Mouse (Mus musculus) megakaryocyte, embryonic 14.5 days (primary cell): Measurements from ENCODE around the gene Ccdc151. TPM values are rescaled to one million over a fixed set of nuclear protein-coding genes. Genes with fewer than 3 reads are reported as not detected.

Experiments
- H3K27me3 ChIP-seq: replicated peaks from 2 replicates; pipeline ENCODE3; 2012; ENCODE audit warnings: inconsistent platforms
- H3K36me3 ChIP-seq: replicated peaks from 2 replicates; pipeline ENCODE3; 2012; ENCODE audit warnings: low read length, inconsistent platforms, mixed read lengths
- H3K4me1 ChIP-seq: 2 replicates; pipeline ENCODE4 v1.6.1; 2012; ENCODE audit warnings: inconsistent platforms
- H3K4me3 ChIP-seq: replicated peaks from 2 replicates; pipeline ENCODE3; 2012; ENCODE audit warnings: moderate library complexity, mild to moderate bottlenecking, inconsistent platforms
- H3K9me3 ChIP-seq: 2 replicates; pipeline ENCODE4 v1.6.1; 2012; ENCODE audit warnings: inconsistent platforms
- FLI1 ChIP-seq: IDR thresholded peaks from 2 replicates; pipeline ENCODE4 v1.6.1; 2012; ENCODE audit warnings: low read length, inconsistent platforms, mixed read lengths
- GATA1 ChIP-seq: IDR thresholded peaks from 3 replicates; pipeline ENCODE4 v1.6.1; 2012; ENCODE audit warnings: mixed read lengths, low read length, inconsistent platforms, borderline replicate concordance
- polyA plus RNA-seq: library from polyadenylated mRNA; stranded (reverse); fragments of >175 nt; gene quantifications from 2 replicates; pipeline ENCODE4 v1.2.3, GENCODE M21; 2012; ENCODE audit warnings: low replicate concordance; ENCODE audit not compliant: insufficient read depth

The Ccdc151 gene
- polyA plus RNA-seq, 1 experiment, result 0.18 TPM

DNA sequence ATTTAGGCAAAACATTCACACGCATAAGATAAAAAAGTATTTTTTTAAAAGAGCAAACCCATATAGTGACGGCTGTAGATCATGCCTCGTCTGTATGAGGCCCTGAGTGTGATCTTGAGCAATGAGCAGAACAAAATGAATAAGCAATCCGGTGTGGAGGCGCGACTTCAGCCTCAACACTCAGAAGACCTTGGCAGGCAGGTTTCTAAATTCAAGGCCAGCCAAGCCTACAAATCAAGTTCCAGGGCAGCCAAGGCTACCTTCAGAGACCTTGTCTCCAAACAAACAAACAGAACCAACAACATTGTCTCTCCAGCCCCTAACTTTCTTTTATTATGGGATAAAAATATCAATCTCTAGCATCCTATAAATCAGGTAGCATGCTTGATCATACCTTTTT lies 2.1 kb downstream of the Ccdc151 start:
- TF ChIP-seq GATA1, result no peak
- TF ChIP-seq FLI1, result no peak
- Histone ChIP-seq H3K9me3 (peaks cover 10% of the 10 kb centered on the region), H3K27me3 (peaks cover 28% of the 10 kb centered on the region), H3K4me1 (peaks cover 30% of the 10 kb centered on the region), H3K4me3 (no peak overlapping the region), H3K36me3 (peaks cover 18% of the 10 kb centered on the region)

GRCm38 (mm10) chr9:21996178-21996867 lies 6.1 kb downstream of the Ccdc151 start:
- Histone ChIP-seq H3K4me3 (no peak overlapping the region), H3K9me3 (peaks cover 27% of the 10 kb centered on the region)
- TF ChIP-seq FLI1 (no peak), GATA1 (no peak)

DNA sequence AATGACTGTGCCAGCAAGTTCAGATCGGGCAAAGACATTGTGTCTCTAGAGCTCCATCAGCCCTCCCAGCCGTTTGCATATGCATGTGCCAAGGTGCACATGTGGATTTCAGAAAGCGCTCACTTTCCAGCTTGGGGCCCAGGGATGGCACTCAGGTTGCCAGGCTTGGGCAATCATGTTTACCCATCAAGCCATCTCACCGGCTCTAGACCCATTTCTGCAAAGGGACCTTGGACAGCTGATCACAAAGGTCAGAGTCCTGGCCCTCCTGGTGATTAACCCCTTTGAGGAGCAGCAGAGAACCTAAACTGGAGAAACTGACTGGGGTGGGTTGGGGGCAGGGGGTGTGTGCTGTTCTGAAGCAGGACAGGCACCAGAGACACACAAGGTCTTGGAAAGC lies 10.2 kb downstream of the Ccdc151 start:
- Histone ChIP-seq H3K9me3 (peaks cover 30% of the 10 kb centered on the region), H3K4me1 (peaks cover 28% of the 10 kb centered on the region), H3K36me3 (no peaks in the 10 kb centered on the region), H3K27me3 (peaks cover 85% of the 10 kb centered on the region), H3K4me3 (no peak overlapping the region)
- no peak for TF ChIP-seq GATA1
- TF ChIP-seq FLI1, result no peak

More at GRCm38 (mm10) chr9:21996178-21996867, 6.1 kb downstream of the Ccdc151 start:
- Histone ChIP-seq H3K27me3 (peaks cover 66% of the 10 kb centered on the region), H3K4me1 (0 out of 2 replicates have a peak, but pooled peaks cover 3% of the 10 kb centered on the region), H3K36me3 (no peaks in the 10 kb centered on the region)

- H3K4me1 ChIP-seq, result peaks cover 28% of the 10 kb centered on the region
- H3K27me3 ChIP-seq, result peaks cover 90% of the 10 kb centered on the region
Measured at GRCm38 (mm10) chr9:21989230-21990110, 13.0 kb downstream of the Ccdc151 start, which contains the start of gene Rgl3. Rgl3 (minus strand) TSS chr9:21989446.

DNA sequence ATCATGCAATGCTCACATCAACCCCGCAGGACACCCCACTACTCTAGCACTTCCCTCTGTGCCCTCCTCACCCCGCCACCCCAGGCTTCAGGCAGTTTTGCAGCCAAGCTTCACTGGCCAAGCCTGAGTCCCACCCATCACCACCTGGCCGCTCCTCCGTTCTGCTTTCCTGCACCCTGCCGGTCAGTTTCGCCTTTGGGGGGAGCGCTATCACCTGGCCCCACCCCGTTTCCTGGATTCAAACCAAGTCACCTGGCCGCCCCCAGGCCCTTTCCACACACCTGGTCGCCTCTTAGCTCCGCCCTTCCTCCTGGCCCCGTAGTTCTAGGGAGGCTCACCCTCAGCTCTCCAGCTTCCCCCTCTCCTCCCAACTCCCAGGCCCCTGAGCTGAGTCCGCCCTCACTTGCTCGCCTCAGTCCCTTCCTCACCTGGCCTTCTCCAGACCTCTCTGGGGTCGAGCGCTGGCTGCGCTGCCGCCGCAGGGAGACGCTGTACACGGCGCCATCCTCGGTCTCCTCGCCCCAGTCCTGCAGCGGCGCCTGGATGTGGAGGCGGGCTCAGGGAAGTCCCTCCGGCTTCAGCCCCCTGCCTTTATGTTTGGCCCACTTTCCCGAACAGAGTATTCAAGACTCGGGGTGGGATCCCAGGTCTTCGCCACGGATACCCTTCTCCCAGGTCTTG lies 13.9 kb downstream of the Ccdc151 start:
- Histone ChIP-seq H3K27me3 (peaks cover 85% of the 10 kb centered on the region), H3K9me3 (peaks cover 6% of the 10 kb centered on the region), H3K4me3 (peak overlapping the region; percentile 88), H3K36me3 (no peaks in the 10 kb centered on the region), H3K4me1 (peaks cover 28% of the 10 kb centered on the region)
- TF ChIP-seq GATA1, result no peak
- no peak for TF ChIP-seq FLI1

More at GRCm38 (mm10) chr9:21989230-21990110, 13.0 kb downstream of the Ccdc151 start, which contains the start of gene Rgl3:
- no peak for TF ChIP-seq FLI1
- TF ChIP-seq GATA1, result no peak
- peaks cover 15% of the 10 kb centered on the region for H3K9me3 ChIP-seq
- H3K36me3 ChIP-seq, result no peaks in the 10 kb centered on the region
- H3K4me3 ChIP-seq, result peak within 1 kb of the TSS; percentile 88

- Histone ChIP-seq H3K9me3 (peaks cover 3% of the 10 kb centered on the region; the same call in 1 of the 2 replicates), H3K4me1 (peaks cover 28% of the 10 kb centered on the region), H3K36me3 (no peaks in the 10 kb centered on the region), H3K4me3 (no peak overlapping the region), H3K27me3 (peaks cover 79% of the 10 kb centered on the region)
- TF ChIP-seq GATA1 (no peak), FLI1 (no peak)
Measured at GRCm38 (mm10) chr9:21987592-21988342, 14.7 kb downstream of the Ccdc151 start.

GRCm38 (mm10) chr9:21983911-21984310 lies 18.5 kb downstream of the Ccdc151 start:
- H3K36me3 ChIP-seq, result no peaks in the 10 kb centered on the region
- peaks cover 12% of the 10 kb centered on the region for H3K4me1 ChIP-seq
- TF ChIP-seq GATA1 (no peak), FLI1 (no peak)
- peaks cover 13% of the 10 kb centered on the region for H3K9me3 ChIP-seq
- H3K27me3 ChIP-seq, result peaks cover 67% of the 10 kb centered on the region
- no peak overlapping the region for H3K4me3 ChIP-seq

DNA sequence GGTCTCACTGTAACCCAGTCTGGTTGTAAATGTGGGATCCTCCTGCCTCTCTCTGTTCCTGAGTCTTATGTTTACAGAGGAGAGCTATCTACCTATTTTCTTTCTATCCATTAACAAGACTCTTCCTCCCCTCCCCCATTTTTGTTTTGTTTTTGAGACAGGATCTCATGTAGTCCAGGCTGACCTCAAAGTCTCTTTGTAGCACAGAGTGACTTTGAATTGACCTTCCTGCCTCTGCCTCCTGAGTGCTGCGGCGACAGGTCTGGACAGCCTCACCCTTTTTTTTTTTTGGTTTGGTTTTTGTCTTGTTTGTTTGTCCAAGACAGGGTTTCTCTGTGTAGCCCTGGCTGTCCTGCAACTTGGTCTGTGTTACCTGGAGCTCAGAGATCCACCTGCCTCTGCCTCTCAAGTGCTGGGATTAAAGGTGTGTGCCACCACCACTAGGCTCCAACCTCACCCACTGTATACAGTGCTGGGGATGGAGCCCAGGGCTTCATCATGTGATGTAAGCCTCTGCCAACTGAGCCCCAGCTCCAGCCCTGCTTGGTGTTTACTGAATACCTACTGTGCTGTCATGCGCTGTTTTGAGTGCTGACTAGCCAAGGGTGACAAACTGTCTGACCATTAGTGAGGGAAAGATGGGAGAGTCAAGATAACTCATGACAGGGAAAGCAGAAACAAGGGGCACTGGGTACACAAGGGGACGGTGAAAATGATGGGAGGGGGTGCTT lies 23.9 kb downstream of the Ccdc151 start:
- H3K36me3 ChIP-seq, result no peaks in the 10 kb centered on the region
- H3K4me3 ChIP-seq, result no peak overlapping the region
- TF ChIP-seq GATA1, result no peak
- TF ChIP-seq FLI1, result no peak
- H3K9me3 ChIP-seq, result peaks cover 13% of the 10 kb centered on the region
- H3K27me3 ChIP-seq, result peaks cover 68% of the 10 kb centered on the region
- H3K4me1 ChIP-seq, result no peaks in the 10 kb centered on the region; the same call in 1 of the 2 replicates
